Mouse (Mus musculus): ENCODE measurements around the gene Irak3. TPM values are rescaled to one million over a fixed set of nuclear protein-coding genes. Genes with fewer than 3 reads are reported as not detected.

The Irak3 gene
- total and polyA plus RNA-seq, 3 experiments, result 0.47 TPM; not detected in 2

DNA sequence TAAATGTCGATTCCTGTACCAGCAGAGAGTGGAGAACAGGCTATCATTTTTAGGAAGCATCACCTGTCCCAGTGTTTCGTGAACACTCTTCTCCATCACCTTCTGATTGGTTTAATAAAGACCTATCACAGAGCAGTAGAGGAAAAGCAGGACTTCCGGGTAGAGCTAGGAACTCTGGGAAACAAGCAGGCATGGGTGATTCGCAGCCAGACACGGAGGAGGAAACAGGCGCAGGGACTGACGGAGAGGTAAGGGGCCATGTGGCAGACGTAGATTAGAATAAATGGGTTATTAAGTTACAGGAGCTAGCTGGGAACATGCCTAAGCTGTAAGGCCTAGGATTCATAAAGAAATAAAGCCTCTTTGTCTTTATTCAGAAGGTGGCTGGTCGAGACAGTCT is 41.4 kb downstream of the Irak3 start:
- Histone ChIP-seq H3K36me3 (ENCODE audit: control insufficient read depth in 1 of 2, insufficient read depth in 2 of 2, low read length in 2 of 2) (peaks cover 0 to 3% of the 10 kb centered on the region in 2 experiments; a peak in 1 of 4 replicates), H3K79me2 (ENCODE audit: control insufficient read depth, insufficient read depth, low read length, poor library complexity) (0 out of 2 replicates have a peak, but pooled peaks cover 3% of the 10 kb centered on the region), H3K9me3 (replicated peaks; ENCODE audit: insufficient read depth, low read length) (no peaks in the 10 kb centered on the region), H3K27ac (ENCODE audit: control insufficient read depth, low read depth, low read length) (peak overlapping the region; percentile 59), H3K4me3 (ENCODE audit: control insufficient read depth in 1 of 2, insufficient read depth in 1 of 2, low read depth in 2 of 2, low read length in 2 of 2) (peak overlapping the region; percentile 62 to 84), H3K9ac (ENCODE audit: control insufficient read depth, low read depth, low read length, poor library complexity, severe bottlenecking) (peak overlapping the region; percentile 70), H3K4me1 (ENCODE audit: control insufficient read depth in 1 of 2, insufficient read depth in 2 of 2, low read length in 2 of 2) (no peaks in the 10 kb centered on the region), H3K27me3 (ENCODE audit: control insufficient read depth in 1 of 2, insufficient read depth in 2 of 2, low read length in 2 of 2) (no peaks in the 10 kb centered on the region)
- DNase-seq (ENCODE audit: low read depth, low spot score), result peak; percentile 86
- TF ChIP-seq E2F4 (IDR thresholded peaks at IDR 0.05; ENCODE audit: borderline replicate concordance, low read depth, low read length), result no peak
- no peak for TF ChIP-seq EP300 (IDR thresholded peaks at IDR 0.05; ENCODE audit: low read depth in 1 of 2, low read length in 2 of 2)
- no peak for TF ChIP-seq JUND (IDR thresholded peaks at IDR 0.05; ENCODE audit: low read depth, low read length)
- no peak for TF ChIP-seq MEF2A (IDR thresholded peaks at IDR 0.05; ENCODE audit: extremely low read depth, insufficient replicate concordance, low read depth, low read length, poor library complexity, severe bottlenecking)
- TF ChIP-seq MAX (IDR thresholded peaks at IDR 0.05; ENCODE audit: low read length), result peak; percentile 77
- peak; percentile 93 for TF ChIP-seq MXI1 (IDR thresholded peaks at IDR 0.05; ENCODE audit: low read depth, low read length)
- TF ChIP-seq POLR2AphosphoS5 (IDR thresholded peaks at IDR 0.05; ENCODE audit: borderline replicate concordance, low read depth, low read length), result no peak
- TF ChIP-seq GATA1 (IDR thresholded peaks at IDR 0.05; ENCODE audit: low read depth, low read length), result no peak
- TF ChIP-seq CHD1 (IDR thresholded peaks at IDR 0.05; ENCODE audit: low read depth, low read length), result no peak
- TF ChIP-seq NELFE (IDR thresholded peaks at IDR 0.05; ENCODE audit: low read depth, low read length), result peak; percentile 78
- TF ChIP-seq MAFK (IDR thresholded peaks at IDR 0.05; ENCODE audit: borderline replicate concordance, low read depth, low read length), result no peak
- no peak; the same call in 1 of the 2 replicates for TF ChIP-seq ZMIZ1 (IDR thresholded peaks at IDR 0.05; ENCODE audit: low read depth, low read length)
- TF ChIP-seq MYB (IDR thresholded peaks at IDR 0.05; ENCODE audit: low read depth, low read length), result no peak
- TF ChIP-seq TAL1 (IDR thresholded peaks at IDR 0.05; ENCODE audit: low read length), result peak; percentile 67
- TF ChIP-seq SIN3A (IDR thresholded peaks at IDR 0.05; ENCODE audit: low read length), result peak; percentile 80
- TF ChIP-seq GABPA (IDR thresholded peaks at IDR 0.05; ENCODE audit: low read depth, low read length), result no peak
- no peak for TF ChIP-seq RCOR1 (IDR thresholded peaks at IDR 0.05; ENCODE audit: low read depth, low read length)
- TF ChIP-seq HCFC1 (IDR thresholded peaks at IDR 0.05; ENCODE audit: low read depth, low read length), result peak; percentile 78
- TF ChIP-seq CTCF (IDR thresholded peaks at IDR 0.05 in 2 of 3, conservative IDR thresholded peaks at IDR 0.05 in 1 of 3; ENCODE audit: control insufficient read depth in 1 of 3, insufficient read depth in 1 of 3, low read depth in 2 of 3, low read length in 3 of 3, poor library complexity in 1 of 3, severe bottlenecking in 1 of 3), result no peak
- TF ChIP-seq TCF12 (IDR thresholded peaks at IDR 0.05; ENCODE audit: low read depth, low read length), result no peak
- TF ChIP-seq ZNF384 (IDR thresholded peaks at IDR 0.05; ENCODE audit: low read depth, low read length), result no peak
- TF ChIP-seq UBTF (IDR thresholded peaks at IDR 0.05; ENCODE audit: borderline replicate concordance, insufficient read depth, low read depth, low read length), result no peak
- TF ChIP-seq ZKSCAN1 (IDR thresholded peaks at IDR 0.05; ENCODE audit: low read depth, low read length), result no peak
- TF ChIP-seq TBP (IDR thresholded peaks at IDR 0.05; ENCODE audit: low read depth, low read length), result peak; percentile 74
- no peak for TF ChIP-seq ETS1 (IDR thresholded peaks at IDR 0.05; ENCODE audit: low read depth, low read length)
- peak; percentile 97 for TF ChIP-seq ELF1 (IDR thresholded peaks at IDR 0.05; ENCODE audit: low read depth, low read length)
- no peak for TF ChIP-seq USF2 (IDR thresholded peaks at IDR 0.05; ENCODE audit: borderline replicate concordance in 1 of 2, insufficient read depth in 1 of 2, low read depth in 1 of 2, low read length in 2 of 2)
- TF ChIP-seq RAD21 (IDR thresholded peaks at IDR 0.05; ENCODE audit: low read depth, low read length), result no peak
- peak; percentile 69; the same call in 1 of the 2 replicates for TF ChIP-seq POLR2AphosphoS2 (IDR thresholded peaks at IDR 0.05; ENCODE audit: low read length)
- TF ChIP-seq KAT2A (conservative IDR thresholded peaks at IDR 0.05; ENCODE audit: low read depth, low read length), result no peak; the same call in 1 of the 2 replicates
- no peak for TF ChIP-seq NRF1 (IDR thresholded peaks at IDR 0.05; ENCODE audit: insufficient read depth, low read depth, low read length, poor library complexity, severe bottlenecking)
- no peak for TF ChIP-seq BHLHE40 (IDR thresholded peaks at IDR 0.05; ENCODE audit: borderline replicate concordance, low read depth, low read length)
- no peak for TF ChIP-seq CHD2 (IDR thresholded peaks at IDR 0.05; ENCODE audit: low read length)
- no peak for TF ChIP-seq MAZ (IDR thresholded peaks at IDR 0.05; ENCODE audit: low read depth, low read length)
- TF ChIP-seq USF1 (IDR thresholded peaks at IDR 0.05; ENCODE audit: low read depth, low read length), result 0 out of 2 replicates have a peak, but pooled peaks have one; percentile 15
- no peak for TF ChIP-seq ZC3H11A (IDR thresholded peaks at IDR 0.05; ENCODE audit: low read depth, low read length)
- TF ChIP-seq MYC (IDR thresholded peaks at IDR 0.05; ENCODE audit: low read depth, low read length), result peak; percentile 90
- TF ChIP-seq POLR2A (IDR thresholded peaks at IDR 0.05; ENCODE audit: control insufficient read depth in 1 of 2, insufficient read depth in 1 of 2, low read depth in 1 of 2, low read length in 2 of 2, poor library complexity in 1 of 2), result peak; percentile 37 to 90; a peak in 3 of 4 replicates

All from MEL (cell line).